Mouse (Mus musculus) liver, embryonic 11.5 days (tissue): ENCODE results near the gene Pdcd6. TPM values are rescaled to one million over a fixed set of nuclear protein-coding genes. Genes with fewer than 3 reads are reported as not detected.

ENCODE experiments used
- ATAC-seq: fragments of 200-750 bp; cut with Nextera tagmentation; replicated peaks from 2 replicates; pipeline ENCODE4 v1.8.0; 2017; ENCODE audit warnings: moderate number of reproducible peaks, mild to moderate bottlenecking, moderate TSS enrichment, moderate library complexity; ENCODE audit not compliant: low FRiP score
- DNase-seq: peaks from one replicate; pipeline ENCODE4 v3.0.0-alpha.2; 2017; ENCODE audit warnings: low spot score
- H3K27ac ChIP-seq: fragments of 300-500 bp; sonication (generic); 2 replicates; pipeline ENCODE4 v1.5.1; 2014; ENCODE audit warnings: mild to moderate bottlenecking, low read depth, low read length, control low read depth
- H3K27me3 ChIP-seq: fragments of 300-500 bp; sonication (generic); replicated peaks from 2 replicates; pipeline ENCODE4 v1.6.1; 2014; ENCODE audit warnings: low read length, mixed read lengths; ENCODE audit not compliant: control insufficient read depth, insufficient read depth
- H3K36me3 ChIP-seq: fragments of 300-500 bp; sonication (generic); 2 replicates; pipeline ENCODE4 v1.6.1; 2014; ENCODE audit warnings: mild to moderate bottlenecking, low read length, moderate library complexity, mixed read lengths; ENCODE audit not compliant: control insufficient read depth, insufficient read depth
- H3K4me1 ChIP-seq: fragments of 300-500 bp; sonication (generic); replicated peaks from 2 replicates; pipeline ENCODE4 v1.6.1; 2014; ENCODE audit warnings: low read length, mixed read lengths; ENCODE audit not compliant: control insufficient read depth, insufficient read depth
- H3K4me2 ChIP-seq: fragments of 300-500 bp; sonication (generic); 2 replicates; pipeline ENCODE4 v1.6.1; 2014; ENCODE audit warnings: mild to moderate bottlenecking, control low read depth, moderate library complexity
- H3K4me3 ChIP-seq: fragments of 300-500 bp; sonication (generic); 2 replicates; pipeline ENCODE4 v1.5.1; 2014; ENCODE audit warnings: low read depth, low read length, control low read depth
- H3K9ac ChIP-seq: fragments of 300-500 bp; sonication (generic); 2 replicates; pipeline ENCODE4 v1.6.1; 2014; ENCODE audit warnings: low read depth, low read length, control low read depth
- H3K9me3 ChIP-seq: fragments of 300-500 bp; sonication (generic); 2 replicates; pipeline ENCODE4 v1.6.1; 2016; ENCODE audit warnings: low read length, inconsistent platforms, mixed read lengths; ENCODE audit not compliant: control insufficient read depth
- WGBS: fragments of 180-500 bp; shearing (Covaris S2); extraction: QIAGEN DNeasy Blood & Tissue Kit; methylation state at CpG from one replicate; pipeline ENCODE4 v1.1.7; 2014; 5-methylcytosine and 5-hydroxymethylcytosine counted together
- polyA plus RNA-seq: library from polyadenylated mRNA; unstranded; fragments of >200 nt; fragmentation: Nextera tagmentation; extraction: Ambion mirVana; gene quantifications from 2 replicates; pipeline ENCODE4 v1.2.1, GENCODE M21; 2014

The Pdcd6 gene
- polyA plus RNA-seq, 1 experiment from 2014 or later = 142 TPM

- Histone ChIP-seq H3K36me3 (peaks cover 52% of the 10 kb centered on the region), H3K4me1 (no peaks in the 10 kb centered on the region), H3K9ac (no peak overlapping the region), H3K27ac (no peak overlapping the region), H3K27me3 (no peaks in the 10 kb centered on the region), H3K9me3 (no peaks in the 10 kb centered on the region), H3K4me2 (no peak overlapping the region), H3K4me3 (no peak overlapping the region)
- DNase-seq = no peak
- ATAC-seq = no peak
Measured at GRCm38 (mm10) chr13:74329321-74329720, 11.9 kb upstream of the Pdcd6 start.

- no peak for DNase-seq
- Histone ChIP-seq H3K9me3 (no peaks in the 10 kb centered on the region), H3K36me3 (peaks cover 14% of the 10 kb centered on the region), H3K4me2 (peak overlapping the region; percentile 89), H3K4me3 (peak overlapping the region; percentile 93), H3K27me3 (no peaks in the 10 kb centered on the region), H3K4me1 (peaks cover 10% of the 10 kb centered on the region; the same call in 1 of the 2 replicates), H3K9ac (peak overlapping the region; percentile 85), H3K27ac (peak overlapping the region; percentile 38; the same call in 1 of the 2 replicates)
- ATAC-seq = no peak
- WGBS = 2% methylated on average over 15 of the region's 15 CpGs
Measured at GRCm38 (mm10) chr13:74316789-74317169, 601 bp downstream of the Pdcd6 start.

- H3K4me3 ChIP-seq = peak overlapping the region; percentile 93
- 25% methylated on average over 4 of the region's 4 CpGs for WGBS
Measured at GRCm38 (mm10) chr13:74316386-74316785, 994 bp downstream of the Pdcd6 start.

GRCm38 (mm10) chr13:74314616-74315015 is 2.8 kb downstream of the Pdcd6 start:
- DNase-seq (no peak), ATAC-seq (no peak)
- peaks cover 6% of the 10 kb centered on the region; the same call in 1 of the 2 replicates for H3K36me3 ChIP-seq
- no peak overlapping the region for H3K4me2 ChIP-seq
- H3K4me3 ChIP-seq = no peak overlapping the region
- peaks cover 10% of the 10 kb centered on the region; the same call in 1 of the 2 replicates for H3K4me1 ChIP-seq
- 90% methylated on average over 3 of the region's 3 CpGs for WGBS
- H3K9me3 ChIP-seq = no peaks in the 10 kb centered on the region
- no peak overlapping the region for H3K9ac ChIP-seq
- H3K27ac ChIP-seq = no peak overlapping the region
- no peaks in the 10 kb centered on the region for H3K27me3 ChIP-seq

More at GRCm38 (mm10) chr13:74316386-74316785, 994 bp downstream of the Pdcd6 start:
- peaks cover 10% of the 10 kb centered on the region; the same call in 1 of the 2 replicates for H3K4me1 ChIP-seq
- H3K4me2 ChIP-seq = peak overlapping the region; percentile 89
- no peak for ATAC-seq
- H3K27me3 ChIP-seq = no peaks in the 10 kb centered on the region
- H3K27ac ChIP-seq = no peak overlapping the region
- H3K9ac ChIP-seq = peak overlapping the region; percentile 85
- no peak for DNase-seq
- peaks cover 12% of the 10 kb centered on the region; the same call in 1 of the 2 replicates for H3K36me3 ChIP-seq
- H3K9me3 ChIP-seq = no peaks in the 10 kb centered on the region

- no peaks in the 10 kb centered on the region for H3K9me3 ChIP-seq
- no peak overlapping the region for H3K9ac ChIP-seq
- H3K4me2 ChIP-seq = no peak overlapping the region
- DNase-seq (no peak), ATAC-seq (no peak)
- peaks cover 4% of the 10 kb centered on the region; the same call in 1 of the 2 replicates for H3K36me3 ChIP-seq
- no peak overlapping the region for H3K4me3 ChIP-seq
- no peaks in the 10 kb centered on the region for H3K4me1 ChIP-seq
- no peaks in the 10 kb centered on the region for H3K27me3 ChIP-seq
- 90% methylated on average over 1 of the region's 1 CpGs for WGBS
- H3K27ac ChIP-seq = no peak overlapping the region
Measured at GRCm38 (mm10) chr13:74305780-74306179, 11.6 kb downstream of the Pdcd6 start.

- 91% methylated on average over 6 of the region's 6 CpGs for WGBS
- no peak overlapping the region for H3K9ac ChIP-seq
- H3K4me2 ChIP-seq = no peak overlapping the region
- H3K4me3 ChIP-seq = no peak overlapping the region
- peaks cover 4% of the 10 kb centered on the region; the same call in 1 of the 2 replicates for H3K36me3 ChIP-seq
- no peak for ATAC-seq
- no peak for DNase-seq
- H3K9me3 ChIP-seq = no peaks in the 10 kb centered on the region
- no peak overlapping the region for H3K27ac ChIP-seq
- no peaks in the 10 kb centered on the region for H3K27me3 ChIP-seq
- no peaks in the 10 kb centered on the region for H3K4me1 ChIP-seq
Measured at GRCm38 (mm10) chr13:74305380-74305779, 12.0 kb downstream of the Pdcd6 start.

GRCm38 (mm10) chr13:74302050-74303037 is 15.0 kb downstream of the Pdcd6 start:
- Histone ChIP-seq H3K36me3 (peaks cover 4% of the 10 kb centered on the region; the same call in 1 of the 2 replicates), H3K4me1 (no peaks in the 10 kb centered on the region), H3K27me3 (no peaks in the 10 kb centered on the region), H3K9ac (no peak overlapping the region), H3K4me3 (no peak overlapping the region), H3K4me2 (no peak overlapping the region), H3K27ac (no peak overlapping the region), H3K9me3 (no peaks in the 10 kb centered on the region)
- 78% methylated on average over 10 of the region's 10 CpGs for WGBS
- DNase-seq (no peak), ATAC-seq (no peak)

GRCm38 (mm10) chr13:74301607-74301984 is 15.8 kb downstream of the Pdcd6 start:
- no peak overlapping the region for H3K9ac ChIP-seq
- H3K4me3 ChIP-seq = no peak overlapping the region
- H3K4me1 ChIP-seq = no peaks in the 10 kb centered on the region
- peak; percentile 43 for ATAC-seq
- H3K36me3 ChIP-seq = peaks cover 4% of the 10 kb centered on the region; the same call in 1 of the 2 replicates
- H3K27me3 ChIP-seq = no peaks in the 10 kb centered on the region
- DNase-seq = no peak
- H3K27ac ChIP-seq = no peak overlapping the region
- no peak overlapping the region for H3K4me2 ChIP-seq
- H3K9me3 ChIP-seq = no peaks in the 10 kb centered on the region
- WGBS = 67% methylated on average over 6 of the region's 6 CpGs
